Mouse (Mus musculus): ENCODE data around the gene Ltbr. TPM values are rescaled to one million over a fixed set of nuclear protein-coding genes. Genes with fewer than 3 reads are reported as not detected.

Gene Ltbr
- polyA plus RNA-seq, 1 experiment = not detected

- WGBS = 14% methylated on average over 27 of the region's 27 CpGs
- TF ChIP-seq POLR2A (IDR thresholded peaks at IDR 0.05; ENCODE audit: insufficient read depth, low read depth, low read length) (no peak), CTCF (IDR thresholded peaks at IDR 0.05; ENCODE audit: insufficient read depth, low read depth, low read length) (no peak)
- Histone ChIP-seq H3K4me3 (ENCODE audit: insufficient read depth, low read depth, low read length) (peak overlapping the region; percentile 46), H3K4me1 (ENCODE audit: control insufficient read depth, insufficient read depth, low read length) (peaks cover 41% of the 10 kb centered on the region), H3K27ac (ENCODE audit: insufficient read depth, low read depth, low read length) (peak overlapping the region; percentile 43; the same call in 1 of the 2 replicates)
Measured at GRCm38 (mm10) chr6:125349575-125350230, 36.0 kb upstream of the Ltbr start.

- TF ChIP-seq POLR2A (IDR thresholded peaks at IDR 0.05; ENCODE audit: insufficient read depth, low read depth, low read length) = no peak
- no peak for TF ChIP-seq CTCF (IDR thresholded peaks at IDR 0.05; ENCODE audit: insufficient read depth, low read depth, low read length)
- WGBS = 21% methylated on average over 22 of the region's 22 CpGs
- Histone ChIP-seq H3K4me3 (ENCODE audit: insufficient read depth, low read depth, low read length) (peak within 1 kb of the TSS; percentile 46), H3K4me1 (ENCODE audit: control insufficient read depth, insufficient read depth, low read length) (peaks cover 35% of the 10 kb centered on the region), H3K27ac (ENCODE audit: insufficient read depth, low read depth, low read length) (peak within 1 kb of the TSS; percentile 43; the same call in 1 of the 2 replicates)
Measured at GRCm38 (mm10) chr6:125348721-125349574, 35.3 kb upstream of the Ltbr start, which contains the start of gene Tnfrsf1a. Gene Tnfrsf1a (plus strand): TSS chr6:125349362.

GRCm38 (mm10) chr6:125346029-125346428 is 32.3 kb upstream of the Ltbr start:
- whole genome bisulfite sequencing = 85% methylated on average over 2 of the region's 2 CpGs
- Histone ChIP-seq H3K4me1 (ENCODE audit: control insufficient read depth, insufficient read depth, low read length) (peaks cover 20% of the 10 kb centered on the region), H3K27ac (ENCODE audit: insufficient read depth, low read depth, low read length) (no peak overlapping the region), H3K4me3 (ENCODE audit: insufficient read depth, low read depth, low read length) (no peak overlapping the region)
- TF ChIP-seq CTCF (IDR thresholded peaks at IDR 0.05; ENCODE audit: insufficient read depth, low read depth, low read length) (no peak), POLR2A (IDR thresholded peaks at IDR 0.05; ENCODE audit: insufficient read depth, low read depth, low read length) (no peak)

GRCm38 (mm10) chr6:125345625-125346024 is 31.9 kb upstream of the Ltbr start:
- Histone ChIP-seq H3K27ac (ENCODE audit: insufficient read depth, low read depth, low read length) (no peak overlapping the region), H3K4me3 (ENCODE audit: insufficient read depth, low read depth, low read length) (no peak overlapping the region), H3K4me1 (ENCODE audit: control insufficient read depth, insufficient read depth, low read length) (peaks cover 20% of the 10 kb centered on the region)
- 94% methylated on average over 1 of the region's 1 CpGs for WGBS
- no peak for TF ChIP-seq CTCF (IDR thresholded peaks at IDR 0.05; ENCODE audit: insufficient read depth, low read depth, low read length)
- TF ChIP-seq POLR2A (IDR thresholded peaks at IDR 0.05; ENCODE audit: insufficient read depth, low read depth, low read length) = no peak

GRCm38 (mm10) chr6:125344866-125345265 is 31.2 kb upstream of the Ltbr start:
- H3K27ac ChIP-seq (ENCODE audit: insufficient read depth, low read depth, low read length) = no peak overlapping the region
- H3K4me3 ChIP-seq (ENCODE audit: insufficient read depth, low read depth, low read length) = no peak overlapping the region
- 84% methylated on average over 4 of the region's 4 CpGs for WGBS
- TF ChIP-seq POLR2A (IDR thresholded peaks at IDR 0.05; ENCODE audit: insufficient read depth, low read depth, low read length) (no peak), CTCF (IDR thresholded peaks at IDR 0.05; ENCODE audit: insufficient read depth, low read depth, low read length) (no peak)
- peaks cover 15% of the 10 kb centered on the region for H3K4me1 ChIP-seq (ENCODE audit: control insufficient read depth, insufficient read depth, low read length)

- no peak for TF ChIP-seq CTCF (IDR thresholded peaks at IDR 0.05; ENCODE audit: insufficient read depth, low read depth, low read length)
- no peak for TF ChIP-seq POLR2A (IDR thresholded peaks at IDR 0.05; ENCODE audit: insufficient read depth, low read depth, low read length)
- WGBS = 40% methylated on average over 8 of the region's 8 CpGs
- Histone ChIP-seq H3K27ac (ENCODE audit: insufficient read depth, low read depth, low read length) (no peak overlapping the region), H3K4me1 (ENCODE audit: control insufficient read depth, insufficient read depth, low read length) (peaks cover 7% of the 10 kb centered on the region), H3K4me3 (ENCODE audit: insufficient read depth, low read depth, low read length) (no peak overlapping the region)
Measured at GRCm38 (mm10) chr6:125344084-125344483, 30.4 kb upstream of the Ltbr start.

- no peak overlapping the region for H3K27ac ChIP-seq (ENCODE audit: insufficient read depth, low read depth, low read length)
- H3K4me1 ChIP-seq (ENCODE audit: control insufficient read depth, insufficient read depth, low read length) = peaks cover 3% of the 10 kb centered on the region; the same call in 1 of the 2 replicates
- TF ChIP-seq POLR2A (IDR thresholded peaks at IDR 0.05; ENCODE audit: insufficient read depth, low read depth, low read length) = no peak
- TF ChIP-seq CTCF (IDR thresholded peaks at IDR 0.05; ENCODE audit: insufficient read depth, low read depth, low read length) = no peak
- WGBS = 43% methylated on average over 3 of the region's 3 CpGs
- H3K4me3 ChIP-seq (ENCODE audit: insufficient read depth, low read depth, low read length) = no peak overlapping the region
Measured at GRCm38 (mm10) chr6:125342198-125342597, 28.5 kb upstream of the Ltbr start.

- Histone ChIP-seq H3K27ac (ENCODE audit: insufficient read depth, low read depth, low read length) (no peak overlapping the region), H3K4me1 (ENCODE audit: control insufficient read depth, insufficient read depth, low read length) (peaks cover 3% of the 10 kb centered on the region; the same call in 1 of the 2 replicates), H3K4me3 (ENCODE audit: insufficient read depth, low read depth, low read length) (no peak overlapping the region)
- 86% methylated on average over 5 of the region's 5 CpGs for WGBS
- TF ChIP-seq POLR2A (IDR thresholded peaks at IDR 0.05; ENCODE audit: insufficient read depth, low read depth, low read length) (no peak), CTCF (IDR thresholded peaks at IDR 0.05; ENCODE audit: insufficient read depth, low read depth, low read length) (no peak)
Measured at GRCm38 (mm10) chr6:125340244-125340643, 26.6 kb upstream of the Ltbr start.
